1 mouse cellular context compared by ENCODE assay signal in genomic region chr8:71633164-71633563, GRCm38 (mm10).
TF ChIP-seq lines count a peak whose summit lies in the region.

No protein-coding gene starts in this region.

TF ChIP-seq in MEL, 35 proteins besides CTCF, POLR2A, EP300 and RAD21 (continued from another document):
- peak; percentile 79; the same call in 1 of the 2 replicates for TF ChIP-seq MAZ (IDR thresholded peaks at IDR 0.05; ENCODE audit: low read depth, low read length)
- TF ChIP-seq TCF12 (IDR thresholded peaks at IDR 0.05; ENCODE audit: low read depth, low read length): 0 out of 2 replicates have a peak, but pooled peaks have one; percentile 45
- TF ChIP-seq CHD1 (IDR thresholded peaks at IDR 0.05; ENCODE audit: low read depth, low read length): no peak
- peak; percentile 80; the same call in 1 of the 2 replicates for TF ChIP-seq SIN3A (IDR thresholded peaks at IDR 0.05; ENCODE audit: low read length)
- peak; percentile 70; the same call in 1 of the 2 replicates for TF ChIP-seq MAX (IDR thresholded peaks at IDR 0.05; ENCODE audit: low read length)
- peak; percentile 30; the same call in 1 of the 2 replicates for TF ChIP-seq RCOR1 (IDR thresholded peaks at IDR 0.05; ENCODE audit: low read depth, low read length)
- TF ChIP-seq MXI1 (IDR thresholded peaks at IDR 0.05; ENCODE audit: low read depth, low read length): peak; percentile 80
- TF ChIP-seq MYB (IDR thresholded peaks at IDR 0.05; ENCODE audit: low read depth, low read length): no peak
- peak; percentile 34; the same call in 1 of the 2 replicates for TF ChIP-seq ELF1 (IDR thresholded peaks at IDR 0.05; ENCODE audit: low read depth, low read length)
TF ChIP-seq in MEL: peak in this region for 12.
